Mouse (Mus musculus) adrenal gland, adult 18-20 months (tissue): ENCODE data around the gene Galnt7. TPM values are rescaled to one million over a fixed set of nuclear protein-coding genes. Genes with fewer than 3 reads are reported as not detected.

Experiments
- DNase-seq, 2 experiments: peaks; one replicate each; pipeline ENCODE4 v3.0.0; 2021 to 2022; ENCODE audit warnings: low spot score in 2 of 2
- long read RNA-seq, 2 experiments: library from polyadenylated mRNA; stranded (forward); transcript quantifications; one replicate each; pipeline ENCODE4 v2.0.0; 2021
- total RNA-seq, 2 experiments: library from RNA; stranded (reverse); gene quantifications; 1 replicate in 1 of 2; 2 replicates in 1 of 2; pipeline ENCODE4 v1.2.3; 2021

Galnt7 gene
- 10 to 100 TPM in 1 of 2 experiments, 1 to 10 TPM in 1; 5.0 to 10.3 TPM for total RNA-seq
- long read RNA-seq, experiment 1, full-length matches to known transcripts, result 2 of 4 reads
- long read RNA-seq, experiment 1, partial matches to known transcripts, result 0 of 4 reads
- long read RNA-seq, experiment 1, other reads (novel, unspliced or antisense), result 2 of 4 reads
- long read RNA-seq, experiment 2, full-length matches to known transcripts, result 16 of 21 reads
- long read RNA-seq, experiment 2, partial matches to known transcripts, result 1 of 21 reads
- long read RNA-seq, experiment 2, other reads (novel, unspliced or antisense), result 4 of 21 reads

GRCm38 (mm10) chr8:57652456-57653055 lies at the start of gene Galnt7:
Gene Galnt7 (minus strand): TSS chr8:57653032.
- peak; percentile 75 to 76 for DNase-seq

DNA sequence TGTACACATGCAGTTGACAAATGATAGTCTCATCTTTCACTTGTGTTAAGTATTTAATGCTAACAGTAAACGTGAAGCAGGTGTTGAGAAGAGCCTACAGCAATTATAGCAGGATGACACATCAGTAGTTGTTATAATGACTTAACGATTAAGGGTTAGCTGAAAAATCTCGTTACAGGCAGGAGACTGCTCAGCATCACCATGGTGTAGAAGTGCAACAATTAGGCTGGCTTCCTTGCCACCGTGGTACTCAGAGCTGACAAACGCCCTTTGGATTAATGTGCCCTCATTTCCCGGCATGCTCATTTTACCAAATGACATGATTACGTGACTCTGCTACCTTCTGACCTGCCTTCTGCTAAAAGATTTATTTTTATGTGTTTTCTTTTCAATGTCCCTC lies 35.8 kb upstream of the Galnt7 start:
- DNase-seq, result no peak

GRCm38 (mm10) chr8:57685803-57686202 lies 33.0 kb upstream of the Galnt7 start:
- no peak for DNase-seq

- no peak for DNase-seq
Measured at GRCm38 (mm10) chr8:57680044-57680443, 27.2 kb upstream of the Galnt7 start.

GRCm38 (mm10) chr8:57664121-57664520 lies 11.3 kb upstream of the Galnt7 start:
- DNase-seq, result no peak

DNA sequence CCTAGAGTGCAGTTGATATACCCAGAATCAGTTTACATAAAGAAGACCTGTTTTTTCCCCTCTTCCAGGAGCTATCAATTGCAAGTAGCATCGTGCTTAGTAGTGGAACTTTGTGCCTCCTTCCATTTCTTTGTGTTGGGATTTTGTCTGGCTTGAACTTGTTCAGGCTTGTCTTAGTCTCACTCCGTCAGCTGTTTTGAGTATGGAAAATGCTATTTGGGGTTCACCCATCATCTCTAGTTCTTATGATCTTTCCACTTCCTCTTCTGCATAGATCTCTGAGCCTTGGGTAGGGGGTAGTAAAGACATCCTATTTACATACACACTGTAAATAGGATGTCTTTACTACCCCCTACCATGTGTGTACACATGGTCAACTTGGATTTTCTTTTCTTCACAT lies 7.2 kb upstream of the Galnt7 start:
- no peak for DNase-seq

DNA sequence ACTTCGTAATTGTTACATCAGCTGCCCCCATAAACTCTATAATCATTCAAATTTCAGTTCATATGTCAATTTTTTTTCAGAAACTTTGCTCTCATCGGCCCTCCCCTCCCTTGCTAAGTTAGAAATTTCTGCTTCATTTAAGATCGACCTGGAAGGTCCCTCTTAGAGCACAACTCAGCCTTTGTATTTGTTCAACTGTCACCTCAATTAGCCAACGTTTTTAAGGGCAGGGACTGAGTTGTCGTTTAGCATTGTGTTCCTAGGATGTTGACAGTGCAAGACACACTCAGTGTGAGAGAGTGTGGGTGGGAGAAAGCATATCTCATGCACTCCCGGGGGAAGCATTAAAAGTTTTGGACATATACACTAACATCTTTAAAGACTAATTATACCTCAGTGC lies 3.6 kb upstream of the Galnt7 start:
- no peak for DNase-seq

DNA sequence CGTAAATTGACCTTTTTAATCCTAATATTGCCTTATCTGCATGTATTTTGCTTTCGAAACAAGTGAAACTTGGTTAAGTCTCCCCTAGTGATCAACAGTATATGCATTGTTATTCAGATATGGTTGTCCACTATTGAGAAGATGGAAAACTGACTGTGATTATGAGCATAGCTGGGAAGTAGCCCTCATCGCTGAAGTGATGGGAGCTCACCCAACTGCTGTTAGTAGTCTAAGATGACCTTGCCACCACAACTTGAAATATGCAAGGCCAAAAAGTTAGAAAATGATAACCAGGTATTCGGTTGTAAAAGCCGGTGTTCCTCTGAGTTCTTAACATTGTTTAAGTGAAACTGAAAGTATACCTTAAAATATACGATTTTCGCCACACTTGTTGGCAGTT lies 1.3 kb upstream of the Galnt7 start:
- no peak for DNase-seq

GRCm38 (mm10) chr8:57653768-57654125 lies 915 bp upstream of the Galnt7 start:
- no peak for DNase-seq

DNA sequence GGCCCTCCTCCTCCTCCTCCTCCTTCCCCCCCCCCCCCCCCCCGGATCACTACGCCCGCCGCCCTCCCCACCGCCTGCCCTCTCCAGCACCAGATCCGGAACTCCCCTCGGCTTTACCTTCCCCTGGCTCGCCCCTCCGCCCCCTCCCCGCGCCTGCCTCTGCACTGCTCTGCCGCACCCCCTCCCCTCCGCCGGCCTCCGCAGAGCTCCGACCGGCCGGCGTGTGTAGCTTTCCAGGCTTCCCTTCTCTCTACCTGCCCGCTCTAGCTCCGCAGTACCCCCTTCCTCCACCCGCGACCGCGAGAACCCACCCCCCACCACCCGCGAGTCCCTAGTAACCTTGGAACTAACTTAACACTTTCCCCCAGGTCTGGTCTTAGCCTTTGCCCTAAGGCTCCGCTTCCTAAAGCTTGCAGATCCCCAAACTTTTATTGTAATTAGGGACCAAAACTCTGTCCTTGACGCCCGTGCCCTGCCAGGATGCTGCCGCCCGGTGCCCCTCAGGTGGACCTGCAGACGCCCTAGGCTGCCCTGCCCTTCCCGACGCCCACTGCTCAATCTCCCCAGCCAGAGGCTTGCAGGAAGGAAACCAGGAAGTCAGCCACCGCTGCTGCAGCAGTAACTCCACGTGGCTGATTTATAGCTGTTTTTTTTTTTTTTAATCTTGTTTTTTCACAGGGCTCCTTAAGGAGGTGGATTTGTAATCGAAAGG lies 380 bp upstream of the Galnt7 start:
- peak; percentile 46 to 48 for DNase-seq

GRCm38 (mm10) chr8:57651689-57652455 lies 960 bp downstream of the Galnt7 start:
- peak; percentile 71 to 79 for DNase-seq

GRCm38 (mm10) chr8:57651357-57651688 lies 1.5 kb downstream of the Galnt7 start:
- DNase-seq, result peak in 1 of 2 experiments; percentile 9

DNA sequence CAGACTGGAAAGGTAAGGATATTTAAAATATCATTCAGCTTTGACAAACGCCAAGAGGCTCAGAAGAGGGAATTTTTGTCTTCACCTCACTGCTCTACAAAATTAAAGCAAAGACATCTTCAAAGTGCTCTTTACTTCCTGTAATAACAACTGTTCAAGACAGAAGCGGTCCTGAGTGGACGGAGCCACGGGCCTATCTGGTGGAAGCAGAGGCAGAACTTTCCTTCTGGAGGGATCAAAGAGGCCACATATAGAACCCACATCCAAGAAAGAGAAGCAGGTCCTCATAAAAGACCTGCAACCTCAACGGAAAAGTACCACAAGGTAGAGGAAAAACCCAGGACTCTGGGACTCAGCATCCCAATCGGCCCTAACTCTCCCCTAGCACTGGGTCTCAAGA lies 2.6 kb downstream of the Galnt7 start:
- no peak for DNase-seq

DNA sequence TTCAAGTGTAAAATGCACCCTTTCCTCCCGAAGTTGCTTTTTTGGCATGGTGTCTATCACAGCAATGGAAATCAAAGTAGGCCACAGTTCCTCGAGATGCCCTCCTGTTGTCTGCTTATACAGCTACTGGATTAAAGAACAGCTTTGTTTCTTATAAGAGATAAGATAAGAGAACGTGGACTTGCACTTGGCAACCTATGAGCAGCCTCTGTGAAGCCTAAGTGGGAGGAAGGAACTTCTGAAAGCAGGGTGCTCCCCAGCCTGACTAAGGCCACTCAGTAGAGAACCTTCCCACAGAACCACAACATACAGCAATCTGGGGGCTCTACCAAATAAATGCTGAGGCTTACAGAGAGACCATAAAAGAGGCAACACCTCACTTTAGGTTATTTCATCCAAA lies 5.3 kb downstream of the Galnt7 start:
- no peak for DNase-seq

GRCm38 (mm10) chr8:57644281-57644680 lies 8.6 kb downstream of the Galnt7 start:
- no peak for DNase-seq

- no peak for DNase-seq
Measured at GRCm38 (mm10) chr8:57642722-57643121, 10.1 kb downstream of the Galnt7 start.

DNA sequence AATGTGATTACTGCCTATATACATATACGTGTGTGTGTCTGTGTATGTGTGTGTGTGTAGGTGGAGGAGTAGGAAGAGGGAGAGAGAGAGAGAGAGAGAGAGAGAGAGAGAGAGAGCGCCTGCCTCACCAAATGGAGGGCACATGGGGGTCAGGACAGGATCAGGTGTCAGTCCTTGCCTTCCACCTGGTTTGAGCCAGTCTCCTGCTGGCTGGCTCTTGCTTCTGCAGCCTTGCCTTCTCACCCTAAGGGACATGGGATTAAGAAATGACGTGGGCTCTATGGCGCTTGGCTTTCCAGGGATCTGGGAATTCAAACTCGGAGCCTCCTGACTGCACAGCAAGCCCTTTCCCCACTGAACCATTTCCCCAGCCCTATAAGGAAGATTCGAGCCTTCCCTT lies 13.9 kb downstream of the Galnt7 start:
- no peak for DNase-seq

DNA sequence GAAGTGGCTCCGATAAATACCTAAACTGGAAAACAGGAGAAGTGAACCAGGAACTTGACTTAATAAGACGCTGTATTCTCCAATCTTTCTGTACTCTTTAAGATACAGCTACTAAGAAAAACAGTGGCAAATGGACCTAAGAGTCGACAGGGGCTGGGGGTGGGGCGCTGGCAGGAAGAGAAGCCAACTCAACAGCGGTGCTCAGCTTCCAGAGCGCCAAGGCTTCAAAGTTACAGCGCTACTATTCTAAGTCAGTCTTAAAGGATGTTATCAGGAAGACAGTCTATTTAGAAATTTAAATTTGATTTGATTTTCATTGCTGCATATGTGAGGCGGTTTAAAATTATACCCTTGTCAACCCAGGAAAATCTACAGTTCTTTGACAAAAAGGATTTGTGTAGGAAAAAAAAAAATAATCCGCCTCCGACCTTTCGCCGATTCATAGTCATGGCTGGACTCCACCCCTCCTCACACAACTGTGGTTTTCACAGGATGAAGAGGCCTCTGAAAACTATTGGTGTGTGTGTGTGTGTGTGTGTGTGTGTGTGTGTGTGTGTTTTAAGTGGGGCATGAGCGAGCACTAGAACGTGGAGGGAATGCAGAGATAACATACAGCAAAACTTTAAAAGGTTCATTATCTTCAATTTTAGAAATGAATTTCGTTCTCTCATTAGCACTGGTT lies 15.1 kb downstream of the Galnt7 start:
- no peak for DNase-seq

DNA sequence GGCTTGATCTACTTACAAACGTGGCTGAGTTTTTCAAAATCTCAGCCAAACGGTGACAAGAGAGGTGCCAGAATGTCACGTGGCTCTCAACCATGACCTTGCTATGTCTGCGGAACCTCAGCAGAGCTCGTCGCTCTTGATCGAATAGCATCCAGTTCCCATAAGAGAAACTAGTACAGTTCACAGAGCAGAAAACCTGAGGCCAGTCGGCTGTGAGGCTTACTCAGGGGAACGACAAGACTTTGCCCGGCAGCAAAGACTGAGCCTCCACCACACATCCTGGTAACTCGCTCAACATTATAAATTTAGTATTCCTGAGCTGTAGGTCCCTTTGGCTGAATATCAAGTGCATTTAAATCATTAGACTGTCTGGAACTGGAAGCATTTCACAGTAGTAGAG lies 16.1 kb downstream of the Galnt7 start:
- DNase-seq, result no peak

- no peak for DNase-seq
Measured at GRCm38 (mm10) chr8:57636281-57636680, 16.6 kb downstream of the Galnt7 start.

DNA sequence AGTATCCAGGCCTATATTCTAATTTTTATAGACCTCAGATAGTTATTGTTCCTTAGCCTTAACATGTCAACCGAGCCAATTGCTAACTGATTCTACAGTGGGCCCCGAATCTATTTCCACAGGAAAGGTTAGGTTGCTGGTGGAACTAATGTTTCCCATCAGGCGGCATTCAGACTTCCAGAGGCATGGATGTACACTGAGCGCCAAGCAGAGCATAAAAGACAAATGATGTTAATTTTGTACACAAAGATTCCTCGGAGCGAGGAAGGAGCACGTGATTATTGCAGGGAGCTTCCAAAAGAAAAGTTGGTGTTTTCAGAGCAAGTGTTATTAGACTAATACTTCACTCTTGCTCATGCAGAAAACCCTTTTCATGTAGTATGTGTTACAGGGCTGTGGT lies 21.1 kb downstream of the Galnt7 start:
- no peak for DNase-seq
